Mouse (Mus musculus): ENCODE data around the gene Usp37.

- no peak for TF ChIP-seq CTCF (IDR thresholded peaks at IDR 0.05; ENCODE audit: extremely low read depth, insufficient read length, insufficient replicate concordance, low read depth, low read length)
- no peak for TF ChIP-seq POLR2A (IDR thresholded peaks at IDR 0.05; ENCODE audit: low read depth, low read length)
These were observed 143.6 kb downstream of the Usp37 start for GRCm38 (mm10) chr1:74400531-74400930.
